Mouse (Mus musculus) liver, embryonic 14 days (tissue): ENCODE results near the gene Rpl36a. TPM values are rescaled to one million over a fixed set of nuclear protein-coding genes. Genes with fewer than 3 reads are reported as not detected.

Source experiments
- polyA plus RNA-seq: library from polyadenylated mRNA; depleted of rRNA; stranded (reverse); fragments of >200 nt; gene quantifications from 2 replicates; pipeline ENCODE4 v1.2.3, GENCODE M21; 2012; rRNA removed

Gene Rpl36a
- 1,340 and 1,382 TPM in 2 replicates for polyA plus RNA-seq

DNA sequence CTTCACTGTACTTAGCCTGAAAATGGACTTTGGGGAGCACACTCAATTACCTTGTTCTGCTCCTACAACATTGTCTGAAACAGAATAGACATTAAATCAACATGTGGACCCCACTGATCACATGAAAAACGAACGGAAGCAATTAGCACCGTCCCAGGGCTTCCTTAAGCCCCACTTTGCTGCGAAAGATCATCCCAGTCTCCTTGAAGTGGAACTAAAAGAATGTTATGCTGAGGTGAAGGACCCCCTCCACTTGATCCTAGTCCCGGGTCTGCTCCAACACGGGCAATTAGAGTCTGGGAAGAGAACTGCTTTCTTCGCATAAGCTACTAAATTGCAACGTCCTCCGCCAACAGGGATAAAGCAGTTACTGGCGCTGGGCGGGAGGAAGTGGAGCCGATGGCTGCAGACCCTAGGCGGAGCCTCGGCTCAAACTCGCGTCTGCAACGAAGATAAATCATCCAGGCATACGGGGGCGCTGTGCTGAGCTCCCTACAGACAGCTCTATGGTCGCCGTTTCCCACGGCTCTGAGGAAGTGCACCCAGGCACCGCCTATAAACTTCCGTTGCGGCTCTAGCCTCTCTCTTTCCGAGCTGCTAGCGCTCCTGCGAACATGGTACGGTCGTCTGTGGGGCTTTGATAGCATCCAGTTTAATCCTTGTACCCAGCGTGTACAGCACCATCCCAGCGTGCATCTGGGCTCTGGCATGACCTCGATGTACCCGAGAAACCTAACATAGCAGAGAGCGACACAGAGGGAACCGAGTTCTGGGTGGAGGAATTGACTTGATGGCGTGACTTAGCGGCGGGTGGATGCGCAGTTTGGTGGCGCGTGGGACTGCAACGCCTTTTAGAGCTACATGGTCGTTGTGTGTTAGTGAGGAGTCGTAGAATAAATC lies at the start of gene Rpl36a:
Gene Rpl36a, plus strand, starts transcription at position 552 of the 900 bp plus-strand sequence.

DNA sequence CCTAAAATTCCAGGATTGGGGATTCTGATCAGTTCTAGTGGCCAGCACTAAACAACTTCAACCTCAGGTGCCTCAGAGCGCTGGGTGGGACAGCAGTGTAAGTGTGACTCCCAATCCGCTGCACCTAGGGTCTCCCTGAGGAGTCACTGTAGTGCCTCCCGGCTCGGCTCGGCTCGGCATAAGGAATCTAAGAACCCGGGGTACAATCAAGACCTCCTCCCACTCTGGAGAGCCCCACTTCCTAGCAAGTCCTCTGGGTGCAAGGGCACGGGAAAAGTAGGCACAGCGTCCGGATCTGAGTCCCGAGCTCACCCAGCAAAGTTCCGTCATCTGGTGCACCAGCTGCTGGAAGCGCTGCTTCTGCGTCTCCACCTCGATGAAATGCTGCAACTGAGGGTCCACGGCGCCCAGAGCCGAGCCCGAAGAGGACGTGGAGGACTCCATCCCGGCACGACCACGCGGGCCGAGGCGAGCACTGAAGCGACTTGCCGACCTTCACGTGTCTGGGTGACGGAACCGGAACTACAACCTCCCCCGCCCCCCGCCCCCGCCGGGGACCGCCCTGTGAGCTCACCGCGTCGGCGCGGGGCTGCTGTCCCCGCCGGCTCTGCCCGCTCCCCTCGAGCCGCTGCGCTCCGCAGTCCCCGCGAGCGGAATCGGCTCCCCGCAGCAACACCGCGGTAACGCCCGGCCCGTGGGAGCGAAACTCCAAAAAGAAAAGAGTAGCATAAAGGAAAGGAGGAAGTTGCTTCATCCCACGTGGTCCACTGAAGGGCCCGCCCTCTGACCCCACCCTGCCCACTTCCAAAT lies 44.1 kb upstream of the Rpl36a start, which contains the start of gene Timm8a1:
Gene Timm8a1, minus strand, starts transcription at position 721 of the 810 bp plus-strand sequence.

DNA sequence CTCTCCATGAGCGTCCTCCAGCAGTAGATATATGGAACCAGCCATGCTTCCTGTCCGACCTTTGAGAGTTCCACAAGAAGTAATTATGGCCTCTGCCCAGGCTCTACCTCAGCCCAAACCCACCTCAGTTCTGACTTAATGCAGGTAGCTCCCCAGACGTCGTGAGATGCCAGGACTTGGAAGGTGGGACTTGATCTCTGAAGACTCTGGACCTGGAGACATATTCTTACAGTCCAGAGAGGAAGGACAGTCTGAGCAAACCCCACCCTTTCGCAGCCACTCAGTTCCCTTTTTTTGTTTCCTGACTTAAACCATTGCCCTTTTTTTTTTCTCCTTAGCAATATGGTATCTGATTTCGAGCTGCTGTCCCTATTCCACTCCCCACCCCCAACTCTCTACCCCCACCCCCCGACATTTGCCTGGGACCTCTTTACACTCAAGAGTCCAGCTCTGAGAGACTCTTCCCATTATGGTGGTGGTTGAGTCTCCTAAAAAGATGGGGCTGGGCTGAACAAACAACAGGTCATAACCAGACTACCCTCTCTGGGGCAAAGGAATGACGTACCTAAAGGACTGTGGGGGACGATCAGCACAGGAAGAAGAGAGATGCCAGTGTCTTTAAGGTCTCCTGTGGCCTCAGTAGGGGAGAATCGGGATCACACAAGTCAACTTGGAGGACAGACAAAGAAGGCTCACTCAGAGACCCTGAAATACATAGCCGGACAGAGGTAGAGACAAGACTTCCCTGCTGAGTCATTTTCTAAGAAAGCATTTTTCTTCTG lies 2.4 kb upstream of the Rpl36a start, which contains the start of gene Btk:
Gene Btk, minus strand, starts transcription at position 683 of the 782 bp plus-strand sequence.

DNA sequence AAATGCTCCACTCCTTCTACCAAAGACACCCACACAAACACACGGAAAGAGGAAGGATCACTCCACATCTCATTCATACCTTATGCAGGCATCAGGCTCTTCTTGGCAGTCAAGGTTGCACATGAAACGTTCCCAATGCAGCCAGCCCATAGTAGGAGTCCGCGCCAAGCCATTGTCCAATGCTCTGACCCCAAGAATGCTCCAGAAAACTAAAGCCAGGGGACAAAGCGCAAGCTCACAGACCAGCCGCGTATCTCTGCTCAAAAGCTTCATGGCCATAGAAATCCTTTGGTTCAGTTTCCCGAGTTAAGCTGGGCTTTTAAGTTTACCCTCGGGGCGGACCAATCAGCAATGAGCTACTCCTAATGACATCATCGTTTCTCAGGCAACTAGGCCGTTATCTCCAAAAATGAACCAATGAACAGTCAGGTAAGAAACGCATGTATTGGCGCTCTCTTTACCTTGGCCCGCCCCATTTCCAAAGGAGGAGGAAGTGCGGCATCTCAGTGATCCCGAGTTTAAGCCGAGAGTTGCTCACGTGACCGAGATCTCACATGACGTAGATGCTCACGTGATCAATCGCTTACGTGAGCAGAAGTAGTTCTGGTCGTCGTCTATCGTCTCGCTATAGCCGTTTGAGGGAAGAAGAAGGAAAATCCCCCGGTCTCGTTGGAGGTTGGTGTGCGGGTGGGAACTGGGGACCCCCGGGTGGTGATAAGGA lies 15.4 kb downstream of the Rpl36a start, which contains the start of the genes Gla and Hnrnph2:
Gene Gla, minus strand, starts transcription at position 467 of the 721 bp plus-strand sequence.
Gene Hnrnph2, plus strand, starts transcription at position 521 of the 721 bp plus-strand sequence.

Other genes starting within 250 kb of the Rpl36a start
- gene Drp2, start 181.1 kb upstream of the Rpl36a start, polyA plus RNA-seq: 0.37 and 0.43 TPM in 2 replicates
- gene Taf7l, start 109.2 kb upstream of the Rpl36a start, polyA plus RNA-seq: 0.02 TPM in 1 of 2 replicates, not detected in the other
- gene Timm8a1, start 43.8 kb upstream of the Rpl36a start, polyA plus RNA-seq: 21.7 and 24.8 TPM in 2 replicates
- gene Btk, start 2.1 kb upstream of the Rpl36a start, polyA plus RNA-seq: 16.2 and 17.7 TPM in 2 replicates
- 1.8 and 2.1 TPM in 2 replicates for gene Gla, start 15.5 kb downstream of the Rpl36a start, polyA plus RNA-seq
- gene Hnrnph2, start 15.5 kb downstream of the Rpl36a start, polyA plus RNA-seq: 53.3 and 57.9 TPM in 2 replicates
- 1.4 and 1.6 TPM in 2 replicates for gene Armcx4, start 100.9 kb downstream of the Rpl36a start, polyA plus RNA-seq
- gene Armcx1, start 132.3 kb downstream of the Rpl36a start, polyA plus RNA-seq: 5.3 and 5.5 TPM in 2 replicates
- gene Armcx6, start 165.8 kb downstream of the Rpl36a start, polyA plus RNA-seq: 5.3 and 6.1 TPM in 2 replicates
- gene Armcx3, start 170.9 kb downstream of the Rpl36a start, polyA plus RNA-seq: 9.8 and 10.3 TPM in 2 replicates
- 7.9 and 8.5 TPM in 2 replicates for gene Armcx2, start 223.6 kb downstream of the Rpl36a start, polyA plus RNA-seq